In genomic region chr17:29683127-29683526, GRCm38 (mm10) we compare ENCODE assay signal across 29 mouse cellular contexts. TPM values are rescaled to one million over a fixed set of nuclear protein-coding genes. Genes with fewer than 3 reads are reported as not detected.
DNase-seq lines count a peak whose midpoint lies in the region; ATAC-seq lines count a peak whose summit lies in the region.
"Had no signal": no experiment of that assay in that cellular context is flagged by ENCODE, and none has a peak within 500 bp of the region (broad histone marks: within the 10 kb centered on the region; RNA-seq: fewer than 3 reads in every experiment).

No protein-coding gene starts in this region.

- H3K4me3 ChIP-seq in heart, embryonic 10.5 days = no peak overlapping the region
- no peak overlapping the region for H3K4me3 ChIP-seq in liver, embryonic 13.5 days (replicated peaks)
- H3K4me3 ChIP-seq in liver, embryonic 11.5 days (ENCODE audit: low read depth, low read length) = no peak overlapping the region
- H3K4me3 ChIP-seq in hindbrain, embryonic 10.5 days = no peak overlapping the region
- H3K4me3 ChIP-seq: embryonic facial prominence, embryonic 10.5 days; embryonic facial prominence, embryonic 15.5 days; forebrain, embryonic 13.5 days; hindbrain, embryonic 13.5 days; layer of hippocampus, adult 2 months; left cerebral cortex, adult 2 months; limb, embryonic 12.5 days; midbrain, embryonic 13.5 days; stomach, embryonic 15.5 days had no signal

- no peak overlapping the region for H3K27ac ChIP-seq in heart, embryonic 10.5 days
- no peak overlapping the region for H3K27ac ChIP-seq in liver, embryonic 13.5 days
- H3K27ac ChIP-seq in liver, embryonic 11.5 days (ENCODE audit: low read depth, low read length) = no peak overlapping the region
- H3K27ac ChIP-seq in hindbrain, embryonic 10.5 days = no peak overlapping the region
- H3K27ac ChIP-seq: embryonic facial prominence, embryonic 10.5 days; embryonic facial prominence, embryonic 15.5 days; forebrain, embryonic 13.5 days; hindbrain, embryonic 13.5 days; layer of hippocampus, adult 2 months; left cerebral cortex, adult 2 months; limb, embryonic 12.5 days; macrophage; midbrain, embryonic 13.5 days; stomach, embryonic 15.5 days had no signal

- peaks cover 34% of the 10 kb centered on the region for H3K4me1 ChIP-seq in heart, embryonic 10.5 days
- H3K4me1 ChIP-seq in liver, embryonic 13.5 days (replicated peaks) = peaks cover 57% of the 10 kb centered on the region
- peaks cover 43% of the 10 kb centered on the region for H3K4me1 ChIP-seq in liver, embryonic 11.5 days (replicated peaks; ENCODE audit: control insufficient read depth, insufficient read depth, low read length)
- H3K4me1 ChIP-seq in hindbrain, embryonic 10.5 days (replicated peaks) = peaks cover 6% of the 10 kb centered on the region; the same call in 1 of the 2 replicates
- H3K4me1 ChIP-seq: embryonic facial prominence, embryonic 10.5 days; embryonic facial prominence, embryonic 15.5 days; limb, embryonic 12.5 days had no signal

- no peak overlapping the region for H3K4me2 ChIP-seq in liver, embryonic 13.5 days
- H3K4me2 ChIP-seq in liver, embryonic 11.5 days = no peak overlapping the region
- H3K4me2 ChIP-seq: embryonic facial prominence, embryonic 15.5 days; forebrain, embryonic 13.5 days; hindbrain, embryonic 13.5 days; limb, embryonic 12.5 days; midbrain, embryonic 13.5 days; stomach, embryonic 15.5 days had no signal

- ATAC-seq in liver, embryonic 13.5 days (ENCODE audit: low read depth) = no peak
- no peak for ATAC-seq in liver, embryonic 11.5 days (replicated peaks; ENCODE audit: low FRiP score)
- ATAC-seq: forebrain, embryonic 13.5 days; intestine, embryonic 16.5 days; liver, postnatal 0 days; midbrain, embryonic 13.5 days had no signal

- 65% methylated on average over 2 of the region's 2 CpGs for WGBS in heart, embryonic 10.5 days
- 81% methylated on average over 2 of the region's 2 CpGs for WGBS in liver, embryonic 13.5 days (ENCODE audit: insufficient replicate concordance)
- WGBS in liver, embryonic 11.5 days = 87% methylated on average over 2 of the region's 2 CpGs
- 78% methylated on average over 2 of the region's 2 CpGs for WGBS in hindbrain, embryonic 10.5 days

- DNase-seq in heart, adult 8-10 months (ENCODE audit: low spot score) = peak; percentile 51
- DNase-seq in heart, embryonic 10.5 days (ENCODE audit: low spot score) = no peak
- no peak for DNase-seq in liver, embryonic 13.5 days
- no peak for DNase-seq in liver, embryonic 11.5 days (ENCODE audit: low spot score)
- peak; percentile 18 for DNase-seq in adipocyte (ENCODE audit: low spot score)
- DNase-seq in heart, postnatal 4 days = peak; percentile 28
- DNase-seq in hindbrain, embryonic 10.5 days (ENCODE audit: low spot score) = no peak
- DNase-seq: adrenal gland, adult 2 months; adrenal gland, postnatal 36 days; cerebellum, adult 18-20 months; cerebellum, postnatal 10 days; gastrocnemius, postnatal 10 days; kidney, adult 8-10 months; kidney, postnatal 10 days; liver, postnatal 0 days; right cerebral cortex, postnatal 25 days; thymus, adult 2 months; thymus, postnatal 36 days had no signal

- no peaks in the 10 kb centered on the region for H3K27me3 ChIP-seq in heart, embryonic 10.5 days (ENCODE audit: insufficient read depth, poor library complexity, severe bottlenecking)
- H3K27me3 ChIP-seq in liver, embryonic 13.5 days = no peaks in the 10 kb centered on the region
- H3K27me3 ChIP-seq in liver, embryonic 11.5 days (replicated peaks; ENCODE audit: control insufficient read depth, insufficient read depth, low read length) = no peaks in the 10 kb centered on the region
- no peaks in the 10 kb centered on the region for H3K27me3 ChIP-seq in hindbrain, embryonic 10.5 days (ENCODE audit: insufficient read depth, poor library complexity, severe bottlenecking)
- H3K27me3 ChIP-seq: embryonic facial prominence, embryonic 15.5 days; forebrain, embryonic 13.5 days; hindbrain, embryonic 13.5 days; limb, embryonic 12.5 days; midbrain, embryonic 13.5 days; stomach, embryonic 15.5 days had no signal

- no peaks in the 10 kb centered on the region for H3K9me3 ChIP-seq in heart, embryonic 10.5 days
- H3K9me3 ChIP-seq in liver, embryonic 13.5 days (replicated peaks) = no peaks in the 10 kb centered on the region
- no peaks in the 10 kb centered on the region for H3K9me3 ChIP-seq in liver, embryonic 11.5 days (ENCODE audit: control insufficient read depth, low read length)
- H3K9me3 ChIP-seq in hindbrain, embryonic 10.5 days = no peaks in the 10 kb centered on the region
- H3K9me3 ChIP-seq: embryonic facial prominence, embryonic 10.5 days; embryonic facial prominence, embryonic 15.5 days; forebrain, embryonic 13.5 days; hindbrain, embryonic 13.5 days; limb, embryonic 12.5 days; midbrain, embryonic 13.5 days; stomach, embryonic 15.5 days had no signal

- peak overlapping the region; percentile 27; the same call in 1 of the 2 replicates for H3K9ac ChIP-seq in liver, embryonic 13.5 days
- no peak overlapping the region for H3K9ac ChIP-seq in liver, embryonic 11.5 days (ENCODE audit: low read depth, low read length)
- H3K9ac ChIP-seq: embryonic facial prominence, embryonic 15.5 days; forebrain, embryonic 13.5 days; hindbrain, embryonic 13.5 days; limb, embryonic 12.5 days; liver, postnatal 0 days; midbrain, embryonic 13.5 days; stomach, embryonic 15.5 days had no signal

- H3K36me3 ChIP-seq in heart, embryonic 10.5 days = peaks cover 94% of the 10 kb centered on the region
- peaks cover 98% of the 10 kb centered on the region for H3K36me3 ChIP-seq in liver, embryonic 13.5 days
- H3K36me3 ChIP-seq in liver, embryonic 11.5 days (ENCODE audit: control insufficient read depth, insufficient read depth, low read length) = peaks cover 45% of the 10 kb centered on the region
- peaks cover 99% of the 10 kb centered on the region for H3K36me3 ChIP-seq in hindbrain, embryonic 10.5 days

RNA-seq across cellular contexts. Expression of gene Cmtr1, which starts 22.7 kb away (rescaled TPM):
- total RNA-seq in heart, adult 8-10 months (2022) = 10 to 100 TPM; 57.5 to 79.0 (median 65.0) TPM
- 119 and 122 TPM in 2 replicates for polyA plus RNA-seq in heart, embryonic 10.5 days (2016; fragmentation: Nextera tagmentation; extraction: Ambion mirVana)
- polyA plus RNA-seq in liver, embryonic 13.5 days (2015; fragmentation: Nextera tagmentation; extraction: Ambion mirVana) = 77.2 and 91.4 TPM in 2 replicates
- 126 and 130 TPM in 2 replicates for polyA plus RNA-seq in liver, embryonic 11.5 days (2014; fragmentation: Nextera tagmentation; extraction: Ambion mirVana)
- total RNA-seq in heart, postnatal 4 days (2021) = 10 to 100 TPM; 56.9 to 70.7 TPM
- 135 and 149 TPM in 2 replicates for polyA plus RNA-seq in hindbrain, embryonic 10.5 days (2016; fragmentation: Nextera tagmentation; extraction: Ambion mirVana)

RNA-seq across cellular contexts. Expression of gene Ccdc167, which starts 33.7 kb away (rescaled TPM):
- 10 to 100 TPM; 12.4 to 14.9 (median 14.1) TPM for total RNA-seq in heart, adult 8-10 months (2022)
- 18.2 and 19.0 TPM in 2 replicates for polyA plus RNA-seq in heart, embryonic 10.5 days (2016; fragmentation: Nextera tagmentation; extraction: Ambion mirVana)
- polyA plus RNA-seq in liver, embryonic 13.5 days (2015; fragmentation: Nextera tagmentation; extraction: Ambion mirVana) = 7.4 and 7.7 TPM in 2 replicates
- polyA plus RNA-seq in liver, embryonic 11.5 days (2014; fragmentation: Nextera tagmentation; extraction: Ambion mirVana) = 15.2 and 15.4 TPM in 2 replicates
- 10 to 100 TPM; 15.3 to 18.4 TPM for total RNA-seq in heart, postnatal 4 days (2021)
- 16.4 and 16.8 TPM in 2 replicates for polyA plus RNA-seq in hindbrain, embryonic 10.5 days (2016; fragmentation: Nextera tagmentation; extraction: Ambion mirVana)

Comparison
In these comparisons a context has a peak if more than half of its experiments do, and no peak if none do; other contexts are left out.
1. DNase-seq: peak in heart, adult 8-10 months (single experiment), adipocyte (single experiment) and heart, postnatal 4 days (single experiment); none in heart, embryonic 10.5 days (single experiment), liver, embryonic 13.5 days (single experiment), liver, embryonic 11.5 days (single experiment) and hindbrain, embryonic 10.5 days (single experiment).